In genomic region chr10:82858032-82858680, GRCm38 (mm10) we compare ENCODE assay signal across 8 mouse cellular contexts. TPM values are rescaled to one million over a fixed set of nuclear protein-coding genes. Genes with fewer than 3 reads are reported as not detected.
DNase-seq lines count a peak whose midpoint lies in the region; ATAC-seq and TF ChIP-seq lines count a peak whose summit lies in the region.

No protein-coding gene starts in this region.

- DNase-seq in heart, adult 11 months, result no peak
- DNase-seq in embryonic facial prominence, embryonic 10.5 days (ENCODE audit: low spot score), result no peak
- DNase-seq in hindbrain, postnatal 0 days (ENCODE audit: low spot score), result no peak
- peak; percentile 24 for DNase-seq in lung, postnatal 36 days
- DNase-seq in thymus, postnatal 4 days, result no peak
- DNase-seq in Muller cell, postnatal 12 days (ENCODE audit: inconsistent ontology term), result no peak
- DNase-seq in retina, embryonic 14.5 days (ENCODE audit: low spot score), result no peak

- H3K27me3 ChIP-seq in heart, embryonic 12.5 days (replicated peaks), result no peaks in the 10 kb centered on the region
- H3K27me3 ChIP-seq in embryonic facial prominence, embryonic 10.5 days (replicated peaks; ENCODE audit: low read depth, poor library complexity, severe bottlenecking), result 0 out of 2 replicates have a peak, but pooled peaks cover 5% of the 10 kb centered on the region
- no peaks in the 10 kb centered on the region for H3K27me3 ChIP-seq in hindbrain, postnatal 0 days (ENCODE audit: insufficient read depth, low read length)

- no peak for TF ChIP-seq CTCF in hindbrain, postnatal 0 days (IDR thresholded peaks at IDR 0.05; ENCODE audit: low read depth)

- peak overlapping the region; percentile 90 for H3K4me3 ChIP-seq in heart, embryonic 12.5 days
- peak overlapping the region; percentile 77 for H3K4me3 ChIP-seq in embryonic facial prominence, embryonic 10.5 days
- no peak overlapping the region for H3K4me3 ChIP-seq in hindbrain, postnatal 0 days (ENCODE audit: low read length)

- no peaks in the 10 kb centered on the region for H3K9me3 ChIP-seq in heart, embryonic 12.5 days (replicated peaks)
- H3K9me3 ChIP-seq in embryonic facial prominence, embryonic 10.5 days, result no peaks in the 10 kb centered on the region
- no peaks in the 10 kb centered on the region for H3K9me3 ChIP-seq in hindbrain, postnatal 0 days (ENCODE audit: low read length)

- H3K36me3 ChIP-seq in heart, embryonic 12.5 days, result 0 out of 2 replicates have a peak, but pooled peaks cover 2% of the 10 kb centered on the region
- peaks cover 12% of the 10 kb centered on the region for H3K36me3 ChIP-seq in embryonic facial prominence, embryonic 10.5 days (replicated peaks)
- no peaks in the 10 kb centered on the region for H3K36me3 ChIP-seq in hindbrain, postnatal 0 days (ENCODE audit: insufficient read depth, low read length)

- WGBS in heart, embryonic 12.5 days, result 51% methylated on average over 10 of the region's 10 CpGs
- WGBS in embryonic facial prominence, embryonic 10.5 days, result 41% methylated on average over 10 of the region's 10 CpGs
- 54% methylated on average over 10 of the region's 10 CpGs for WGBS in hindbrain, postnatal 0 days

- no peak for ATAC-seq in heart, embryonic 12.5 days (ENCODE audit: insufficient number of reproducible peaks, low FRiP score)
- ATAC-seq in hindbrain, postnatal 0 days, result no peak

- H3K4me1 ChIP-seq in heart, embryonic 12.5 days (replicated peaks), result peaks cover 29% of the 10 kb centered on the region
- H3K4me1 ChIP-seq in embryonic facial prominence, embryonic 10.5 days, result peaks cover 48% of the 10 kb centered on the region
- peaks cover 7% of the 10 kb centered on the region; the same call in 1 of the 2 replicates for H3K4me1 ChIP-seq in hindbrain, postnatal 0 days (ENCODE audit: insufficient read depth, low read length)

- H3K4me2 ChIP-seq in heart, embryonic 12.5 days, result peak overlapping the region; percentile 94
- H3K4me2 ChIP-seq in hindbrain, postnatal 0 days (ENCODE audit: low read depth, low read length), result peak overlapping the region; percentile 87

- H3K27ac ChIP-seq in heart, embryonic 12.5 days (ENCODE audit: poor library complexity, severe bottlenecking), result peak overlapping the region; percentile 97
- H3K27ac ChIP-seq in embryonic facial prominence, embryonic 10.5 days (replicated peaks), result peak overlapping the region; percentile 98; the same call in 1 of the 2 replicates
- no peak overlapping the region for H3K27ac ChIP-seq in hindbrain, postnatal 0 days

- H3K9ac ChIP-seq in heart, embryonic 12.5 days, result peak overlapping the region; percentile 93
- no peak overlapping the region; the same call in 1 of the 2 replicates for H3K9ac ChIP-seq in hindbrain, postnatal 0 days (replicated peaks; ENCODE audit: low read length)

RNA-seq across cellular contexts. Expression of gene Eid3, which starts 8.3 kb away (rescaled TPM):
- 0.31 and 0.39 TPM in 2 replicates for polyA plus RNA-seq in heart, embryonic 12.5 days (2016; fragmentation: Nextera tagmentation; extraction: Ambion mirVana)
- polyA plus RNA-seq in embryonic facial prominence, embryonic 10.5 days (2016; fragmentation: Nextera tagmentation; extraction: Ambion mirVana), result 0.52 and 0.57 TPM in 2 replicates
- total RNA-seq in hindbrain, postnatal 0 days (2014; rRNA removed), result 0.50 and 2.6 TPM in 2 replicates
- polyA plus RNA-seq in hindbrain, postnatal 0 days (2015; fragmentation: Nextera tagmentation; extraction: Ambion mirVana), result 0.26 and 0.33 TPM in 2 replicates

RNA-seq across cellular contexts. Expression of gene Txnrd1, which starts 24.4 kb away (rescaled TPM):
- 90.9 and 92.6 TPM in 2 replicates for polyA plus RNA-seq in heart, embryonic 12.5 days (2016; fragmentation: Nextera tagmentation; extraction: Ambion mirVana)
- 169 and 177 TPM in 2 replicates for polyA plus RNA-seq in embryonic facial prominence, embryonic 10.5 days (2016; fragmentation: Nextera tagmentation; extraction: Ambion mirVana)
- total RNA-seq in hindbrain, postnatal 0 days (2014; rRNA removed), result 79.6 and 80.0 TPM in 2 replicates
- polyA plus RNA-seq in hindbrain, postnatal 0 days (2015; fragmentation: Nextera tagmentation; extraction: Ambion mirVana), result 62.3 and 64.8 TPM in 2 replicates
